Mouse (Mus musculus) megakaryocyte, adult 5-6 weeks (primary cell): ENCODE data around the gene Trp53i11. TPM values are rescaled to one million over a fixed set of nuclear protein-coding genes. Genes with fewer than 3 reads are reported as not detected.

ENCODE experiments used
- ATAC-seq: 2 replicates; pipeline ENCODE4 v1.8.0; 2016; ENCODE audit warnings: mild to moderate bottlenecking, inconsistent platforms; ENCODE audit not compliant: poor library complexity, severe bottlenecking
- total RNA-seq, 2 experiments: library from RNA; stranded (forward) in 1 of 2; stranded (reverse) in 1 of 2; fragments of 153-499, 151-499 nt in 1 of 2; fragments of 221-1000, 200-1000 nt in 1 of 2; gene quantifications; 2 replicates each; pipeline versions ENCODE4 v1.2.3 to v1.2.4; 2015 to 2017

Trp53i11 gene
- total RNA-seq (2015) (2.2 and 4.5 TPM in 2 replicates), total RNA-seq (2017) (2.8 TPM in 2 replicates)

DNA sequence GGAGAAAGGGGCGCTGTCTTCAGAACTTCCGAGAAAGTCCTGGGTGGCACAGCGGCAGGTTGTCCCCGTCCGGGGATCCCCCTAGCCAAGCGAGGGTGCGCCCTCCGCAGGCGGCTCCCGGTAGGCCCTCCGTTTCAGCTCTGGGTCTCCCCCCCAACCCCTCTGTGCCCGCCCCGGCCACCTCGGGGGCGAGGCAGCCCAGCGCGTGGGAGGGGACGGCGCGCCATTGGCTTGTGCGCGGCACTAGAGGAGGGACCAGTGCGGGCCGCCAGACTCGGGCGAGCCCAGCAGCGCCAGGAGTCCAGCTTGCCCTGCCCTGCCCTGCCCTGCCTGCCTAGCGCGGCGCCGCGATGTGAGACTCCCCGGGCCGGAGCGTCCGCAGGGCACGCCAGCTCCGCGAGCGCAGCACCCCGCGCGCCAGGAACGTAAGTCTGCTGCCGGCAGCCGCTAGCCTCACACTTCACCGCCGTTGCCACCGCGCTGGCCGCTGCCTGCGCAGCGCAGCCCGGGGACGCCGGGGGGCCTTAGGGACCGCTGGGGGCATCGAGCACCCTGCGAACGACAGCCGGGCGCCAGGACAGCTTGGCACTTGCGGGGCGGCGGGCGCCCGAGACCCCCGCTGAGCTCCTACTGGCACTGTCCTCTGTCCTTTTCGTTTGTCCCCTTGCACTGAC lies at the start of gene Trp53i11:
Gene Trp53i11, plus strand, starts transcription at position 226 of the 674 bp plus-strand sequence.
- ATAC-seq, result peak; percentile 76

DNA sequence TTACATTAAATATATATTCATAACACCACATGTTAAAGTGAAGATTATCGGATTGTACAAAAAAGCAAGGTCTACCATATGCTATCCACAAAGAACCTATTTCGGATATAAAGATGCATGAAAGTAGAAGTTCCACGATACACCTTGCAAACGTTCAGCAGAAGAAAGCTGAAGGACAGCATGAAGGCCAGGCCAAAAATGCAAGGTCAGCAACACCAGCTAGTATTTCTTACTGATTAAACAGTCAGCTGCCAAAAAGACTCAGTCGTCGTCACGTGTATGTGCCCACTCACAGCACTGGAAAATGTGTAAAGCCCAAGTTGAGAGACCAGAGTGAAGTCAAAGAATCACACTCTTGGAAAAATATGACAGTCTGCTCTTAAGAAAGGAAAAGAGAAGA lies 47.9 kb upstream of the Trp53i11 start:
- no peak for ATAC-seq

DNA sequence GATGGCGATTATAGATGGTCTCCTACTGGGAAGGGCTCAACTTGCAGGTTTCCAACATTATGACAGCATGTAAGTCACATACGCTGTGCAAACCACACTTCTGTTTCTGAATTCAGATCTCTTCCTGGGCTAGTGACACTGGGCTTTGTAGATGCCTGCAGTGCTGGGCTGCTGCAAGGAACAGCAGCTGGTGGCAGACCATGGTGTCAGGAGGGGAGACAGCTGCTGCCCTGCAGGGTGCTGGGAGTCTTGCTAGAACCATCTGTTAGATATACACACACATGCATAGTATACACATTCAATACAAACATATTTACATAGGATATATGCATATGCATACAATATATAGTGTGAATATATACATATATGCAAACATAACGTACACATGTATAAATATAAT lies 46.0 kb upstream of the Trp53i11 start:
- no peak for ATAC-seq

DNA sequence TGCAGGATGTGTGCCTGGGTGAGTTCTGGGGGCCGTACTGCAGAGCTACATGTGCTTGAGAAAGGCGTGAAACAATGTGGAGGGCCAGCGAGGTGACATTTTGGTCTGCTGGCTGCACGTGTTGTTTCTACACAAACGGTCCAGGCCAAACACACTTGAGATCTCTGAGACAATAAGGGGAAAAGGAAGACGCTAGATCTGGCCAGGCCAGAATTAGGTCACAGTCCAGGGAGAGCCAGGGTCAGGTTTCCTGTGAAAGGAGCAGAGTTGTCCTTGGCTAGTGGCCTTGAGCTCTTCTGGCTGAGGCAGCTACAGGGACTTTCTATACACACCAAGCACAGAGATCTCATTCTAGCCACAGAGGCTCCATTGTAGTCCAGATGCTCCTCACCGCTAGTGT lies 44.7 kb upstream of the Trp53i11 start:
- ATAC-seq, result no peak

DNA sequence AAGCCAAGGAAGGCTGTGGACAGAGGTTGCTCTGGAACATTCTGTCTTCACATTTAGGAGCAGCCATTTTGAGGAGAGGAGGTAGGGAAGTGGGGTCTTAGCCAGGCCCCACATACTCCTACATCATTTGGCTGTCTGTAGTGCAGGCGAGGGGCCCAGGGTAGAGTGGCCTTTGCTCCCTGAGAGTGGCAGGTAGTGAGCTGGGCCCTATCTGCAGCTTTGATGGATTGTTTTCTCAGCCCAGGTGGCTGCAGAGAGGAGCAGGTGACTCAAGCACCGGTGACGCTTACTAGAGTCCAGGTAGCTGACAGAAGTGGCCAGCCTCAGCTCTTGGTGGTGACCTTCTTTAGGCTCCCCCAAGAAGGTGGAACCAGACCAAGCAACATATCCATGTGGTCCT lies 43.2 kb upstream of the Trp53i11 start:
- ATAC-seq, result no peak

DNA sequence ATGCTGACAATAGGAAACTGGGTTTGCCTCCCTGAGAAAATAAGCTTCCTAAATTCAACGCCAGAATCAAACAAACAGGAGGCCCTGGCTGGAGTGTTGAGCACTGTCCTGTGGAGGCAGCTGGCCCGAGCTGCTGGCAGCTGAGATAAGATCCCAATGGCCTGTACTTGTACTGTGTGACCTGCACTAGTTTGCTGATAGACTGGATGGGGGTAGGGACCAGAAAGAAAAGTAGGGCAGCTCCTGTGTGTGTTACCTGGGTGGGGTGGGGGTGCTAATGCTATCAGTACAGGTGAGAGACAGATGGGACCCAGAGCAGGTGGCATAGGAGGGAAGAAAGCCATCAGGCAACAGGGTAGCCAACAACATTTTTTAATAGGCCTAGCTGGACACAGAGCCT lies 37.3 kb upstream of the Trp53i11 start:
- no peak for ATAC-seq

DNA sequence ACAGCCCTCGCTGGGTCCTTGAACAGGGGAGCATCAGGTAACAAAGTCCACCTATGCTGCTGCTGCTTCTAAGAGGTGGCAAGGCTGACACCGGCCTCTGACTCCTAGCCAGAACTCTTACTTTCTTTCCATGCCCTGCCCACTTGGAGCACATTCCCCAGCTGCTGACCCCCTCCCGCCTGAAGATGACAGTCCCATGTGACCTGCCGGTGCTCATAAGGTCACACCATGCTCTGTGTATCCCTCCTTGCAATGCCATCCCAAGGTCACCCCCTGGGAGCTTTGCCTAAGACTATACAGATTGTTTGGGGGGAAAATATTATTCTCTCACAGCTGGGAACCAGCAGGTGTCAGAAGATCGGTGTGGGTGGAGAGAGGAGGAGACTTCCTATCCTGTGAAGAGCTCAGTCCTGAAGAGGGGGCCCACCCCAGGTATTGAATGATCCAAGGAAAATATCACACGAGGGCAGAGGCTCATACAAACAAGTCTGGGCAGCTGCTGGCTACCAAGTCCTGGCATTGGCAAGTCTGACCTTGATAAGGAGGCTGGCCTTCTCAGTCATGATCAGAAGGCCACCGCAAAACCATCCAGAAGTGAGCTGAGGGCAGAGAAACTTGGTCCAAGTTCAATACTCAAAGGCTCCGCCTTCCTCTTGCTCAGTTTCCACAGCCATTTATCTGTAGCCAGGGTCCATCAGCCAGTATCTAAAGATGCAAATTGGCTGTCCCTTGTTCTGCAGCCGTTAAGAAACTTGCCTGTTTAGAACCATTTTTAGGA lies 36.5 kb upstream of the Trp53i11 start:
- ATAC-seq, result no peak

DNA sequence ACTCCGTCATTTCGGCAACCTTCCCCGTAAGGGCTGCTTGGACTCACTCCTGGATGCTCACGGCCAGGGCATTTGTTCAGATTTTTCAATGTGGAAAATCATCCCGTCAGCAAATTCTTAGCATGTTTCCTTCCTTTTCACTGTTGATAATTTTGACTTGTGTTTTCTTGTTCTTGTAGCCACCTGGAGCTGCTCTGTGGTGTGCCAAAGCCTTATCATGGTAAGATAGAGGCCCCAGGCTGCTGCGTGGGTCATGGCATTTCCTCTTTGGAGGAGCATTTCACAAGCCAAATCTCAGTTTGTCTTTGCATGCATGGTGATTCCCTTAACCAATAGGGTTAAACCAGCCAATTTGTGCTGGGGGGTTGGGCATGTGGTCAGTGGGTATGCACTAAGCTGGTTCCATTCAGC lies 35.2 kb upstream of the Trp53i11 start:
- no peak for ATAC-seq

DNA sequence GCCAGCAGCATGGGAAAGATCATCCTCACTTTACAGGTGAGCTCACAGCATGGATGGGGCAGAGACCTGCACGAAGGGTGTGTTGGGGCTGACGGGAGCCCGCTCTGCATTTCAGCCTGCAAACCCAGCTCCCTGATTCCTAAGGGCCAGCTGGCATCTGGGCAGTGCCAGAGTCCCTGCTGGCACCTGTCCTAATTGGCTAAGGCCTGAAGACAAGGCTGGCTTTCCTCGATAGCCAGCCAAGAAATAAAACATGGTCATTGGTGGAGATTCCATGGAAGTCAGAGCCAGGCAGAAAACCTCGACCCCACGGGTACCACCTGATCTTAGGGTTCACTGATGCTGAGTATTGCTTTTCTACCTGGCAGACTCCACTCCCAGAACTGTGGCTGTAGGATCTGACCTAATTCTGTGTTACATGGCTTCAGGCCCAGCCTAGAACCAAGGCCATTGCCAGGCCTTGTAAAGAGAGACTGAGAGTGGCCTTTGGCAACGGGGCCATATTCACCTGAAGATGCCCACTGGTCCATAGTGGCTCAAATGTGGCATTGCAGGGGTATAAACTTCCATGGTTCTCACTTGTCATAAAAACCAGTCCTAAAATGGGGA lies 34.4 kb upstream of the Trp53i11 start:
- no peak for ATAC-seq

DNA sequence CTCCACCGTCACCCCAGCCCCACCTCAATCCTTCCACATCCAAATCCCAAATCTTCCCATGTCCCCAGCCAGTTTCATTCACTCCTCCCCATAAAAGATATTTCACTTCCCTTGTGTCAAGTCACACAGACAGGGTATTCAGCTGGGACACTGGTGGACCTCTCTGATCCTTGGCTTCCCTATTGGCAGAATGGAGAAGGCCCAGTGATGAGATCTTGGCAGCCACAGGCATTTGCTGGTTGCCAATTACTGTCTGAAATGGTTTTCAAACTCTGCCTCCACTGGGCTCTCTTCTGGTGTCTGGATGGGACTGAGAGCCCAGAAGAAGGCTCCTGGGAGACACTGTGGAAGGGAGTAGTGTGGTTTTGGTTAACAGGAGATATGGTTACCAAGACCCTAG lies 33.5 kb upstream of the Trp53i11 start:
- no peak for ATAC-seq

DNA sequence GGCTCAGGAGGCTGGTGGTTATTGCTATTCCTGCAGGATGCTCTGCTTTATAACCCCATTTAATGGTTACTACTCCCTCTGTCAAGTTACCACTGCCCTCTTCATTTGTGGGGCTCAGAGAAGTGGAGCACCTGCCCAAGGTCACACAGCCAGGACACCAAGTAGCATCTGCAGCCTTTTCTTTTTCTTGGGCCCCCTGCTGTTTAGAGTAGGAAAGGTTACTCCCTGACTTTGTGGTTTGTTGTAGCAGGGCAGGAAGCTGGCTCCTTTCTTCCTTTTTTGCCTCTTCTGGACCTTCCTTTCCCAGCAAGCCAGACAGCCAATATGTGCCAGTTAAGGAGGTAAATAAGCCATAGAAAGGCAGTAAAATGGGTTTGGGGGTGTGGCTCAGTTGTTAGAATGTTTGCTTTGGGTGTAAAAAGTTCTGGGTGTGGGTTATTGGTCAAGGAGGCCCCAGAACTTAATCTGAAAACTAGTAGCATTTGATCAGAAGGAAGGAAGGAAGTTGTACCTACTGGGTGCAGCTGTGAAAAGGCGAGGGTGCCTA lies 32.8 kb upstream of the Trp53i11 start:
- peak; percentile 27; the same call in 1 of the 2 replicates for ATAC-seq

DNA sequence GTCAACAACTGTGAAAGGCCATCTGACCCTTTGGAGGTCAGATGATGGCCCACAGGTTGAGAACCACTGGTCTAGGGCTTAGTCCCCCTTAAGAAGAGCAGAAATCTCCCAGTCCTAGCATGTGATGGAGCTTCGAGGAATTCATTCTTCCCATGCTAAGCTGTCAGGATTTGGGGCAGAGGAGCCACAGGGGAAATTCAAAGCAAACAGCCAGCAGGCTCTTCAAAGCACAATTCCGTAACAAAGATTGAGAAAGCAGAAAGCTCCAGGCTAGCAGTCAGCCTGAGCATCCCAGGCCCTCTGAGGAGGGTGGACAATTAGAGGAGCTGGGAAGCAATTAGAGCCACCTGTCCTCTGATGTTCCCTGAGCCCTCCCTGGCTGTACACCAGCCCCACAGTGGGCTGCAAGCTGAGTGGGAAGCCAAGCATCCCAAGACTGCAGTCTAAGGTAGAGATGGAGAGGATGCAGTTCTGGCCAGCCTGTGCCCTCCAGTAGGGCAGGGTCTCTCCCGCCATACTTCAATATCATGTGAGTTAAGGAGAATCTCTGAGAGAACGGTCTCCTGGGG lies 26.8 kb upstream of the Trp53i11 start:
- no peak for ATAC-seq

DNA sequence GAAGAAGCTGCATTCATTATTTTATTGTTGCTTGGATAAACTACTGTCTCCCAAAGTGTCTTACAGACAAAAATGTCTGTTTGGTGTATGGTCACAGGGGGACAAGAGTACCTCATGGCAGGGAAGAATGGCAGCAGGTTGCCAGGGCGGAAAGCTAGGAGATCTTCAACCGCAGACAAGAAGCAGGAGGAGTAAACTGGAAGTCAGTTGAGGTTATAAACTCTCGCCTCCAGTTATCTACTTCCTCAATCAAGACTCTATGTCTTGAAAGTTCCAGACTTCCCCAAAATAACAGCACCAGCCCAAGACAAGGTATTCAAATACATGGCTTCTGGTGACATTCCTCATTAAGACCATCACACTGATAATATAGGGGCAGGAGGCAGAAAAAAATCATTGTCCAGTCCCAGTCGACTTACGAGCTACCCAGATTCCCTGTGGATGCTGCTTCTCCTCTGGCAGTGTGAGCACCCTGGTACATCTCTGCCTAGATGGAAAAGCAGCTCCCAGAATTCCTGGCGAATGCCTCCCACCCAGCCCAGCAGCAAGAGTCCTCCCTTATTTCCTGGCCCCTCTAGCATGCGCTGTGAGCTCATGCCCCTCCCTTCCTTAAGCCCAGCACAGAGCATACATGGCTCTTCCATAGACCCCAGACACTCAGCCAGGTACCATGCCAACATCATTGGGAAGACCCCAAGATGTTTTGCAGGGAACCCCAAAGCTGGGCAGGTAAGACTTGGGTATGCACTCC lies 25.3 kb upstream of the Trp53i11 start:
- peak; percentile 82 for ATAC-seq

DNA sequence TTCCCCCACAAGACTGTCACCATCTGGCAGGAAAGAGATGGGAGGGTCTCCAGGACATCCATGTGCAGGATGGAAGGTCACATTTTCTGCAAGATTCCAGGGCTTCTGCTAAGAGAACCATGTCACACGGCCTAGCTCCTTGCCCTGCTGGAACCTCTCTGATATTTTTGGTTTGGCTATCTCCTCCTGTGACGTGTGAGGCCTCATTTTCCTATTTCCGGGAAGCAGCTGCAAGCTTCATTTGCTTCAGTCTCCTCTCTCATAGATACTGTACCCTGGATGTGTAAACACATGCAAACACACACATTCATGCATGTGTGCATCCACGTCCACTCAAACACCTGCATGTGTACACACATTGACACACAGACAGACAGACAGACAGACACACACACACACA lies 24.6 kb upstream of the Trp53i11 start:
- no peak for ATAC-seq

DNA sequence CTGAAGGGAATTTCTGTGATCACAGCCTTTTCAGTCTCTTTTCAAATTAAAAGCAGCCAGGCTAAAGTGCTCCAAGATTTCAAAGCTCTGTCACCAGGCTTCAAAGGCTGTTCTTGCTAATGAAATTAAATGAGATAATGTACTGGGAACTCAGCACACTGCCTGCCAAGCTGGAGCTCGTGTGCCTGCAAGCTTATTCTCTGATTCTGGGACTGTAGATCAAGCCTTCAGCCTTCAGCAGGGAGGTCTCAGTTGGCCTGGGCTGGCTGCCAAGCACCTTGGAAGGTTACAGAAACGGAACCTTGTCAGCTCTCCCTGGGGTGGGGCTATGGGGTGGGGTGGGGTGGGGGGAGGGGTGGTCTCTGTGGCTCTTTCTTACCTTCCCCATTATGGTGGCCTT lies 24.0 kb upstream of the Trp53i11 start:
- no peak for ATAC-seq

DNA sequence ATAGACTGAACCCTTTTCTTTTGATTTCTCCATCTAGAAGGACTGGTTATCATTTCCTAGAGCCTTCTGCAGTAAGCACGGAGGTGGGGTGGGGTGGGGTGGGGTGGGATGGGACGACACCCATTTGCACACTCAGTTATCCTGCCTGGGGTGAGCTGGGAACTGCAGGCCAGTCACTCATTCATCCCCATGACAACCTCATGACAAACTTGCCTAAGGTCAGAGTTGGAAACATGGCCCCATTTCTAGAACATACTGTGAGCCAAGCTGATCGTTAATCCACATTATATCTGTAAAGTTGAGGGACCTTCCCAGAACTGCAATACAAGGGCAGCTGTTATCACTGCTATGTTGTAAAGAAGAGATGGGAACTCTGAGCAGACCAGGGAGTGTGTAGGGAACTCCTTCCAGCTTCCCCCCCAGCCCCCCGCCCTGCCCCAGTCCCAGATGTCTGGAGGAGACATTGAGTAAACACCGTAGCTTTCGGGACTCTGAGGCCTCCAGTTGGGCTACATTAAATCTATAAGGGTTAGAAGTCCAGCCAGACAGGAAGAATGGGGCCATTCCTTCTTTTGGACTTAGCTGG lies 23.5 kb upstream of the Trp53i11 start:
- no peak for ATAC-seq

DNA sequence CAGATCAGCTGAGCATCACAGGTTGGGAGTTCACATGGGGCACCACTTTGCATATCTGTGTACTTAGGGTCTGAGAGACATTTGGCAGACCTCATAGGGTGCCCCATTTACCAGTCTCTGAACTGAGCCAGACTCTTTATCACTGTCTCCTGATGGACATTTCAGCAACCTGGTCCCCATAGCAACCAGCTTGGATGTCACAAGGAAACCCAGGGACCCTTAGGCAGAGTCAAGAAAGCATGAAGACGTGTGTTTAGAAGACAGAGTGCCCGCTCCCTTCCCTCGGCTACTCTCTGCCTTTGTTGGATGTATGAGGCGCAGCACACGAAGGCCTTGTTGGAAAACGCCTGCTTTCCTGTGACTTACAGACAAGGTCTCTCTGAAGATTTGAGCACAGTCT lies 21.1 kb upstream of the Trp53i11 start:
- no peak for ATAC-seq

DNA sequence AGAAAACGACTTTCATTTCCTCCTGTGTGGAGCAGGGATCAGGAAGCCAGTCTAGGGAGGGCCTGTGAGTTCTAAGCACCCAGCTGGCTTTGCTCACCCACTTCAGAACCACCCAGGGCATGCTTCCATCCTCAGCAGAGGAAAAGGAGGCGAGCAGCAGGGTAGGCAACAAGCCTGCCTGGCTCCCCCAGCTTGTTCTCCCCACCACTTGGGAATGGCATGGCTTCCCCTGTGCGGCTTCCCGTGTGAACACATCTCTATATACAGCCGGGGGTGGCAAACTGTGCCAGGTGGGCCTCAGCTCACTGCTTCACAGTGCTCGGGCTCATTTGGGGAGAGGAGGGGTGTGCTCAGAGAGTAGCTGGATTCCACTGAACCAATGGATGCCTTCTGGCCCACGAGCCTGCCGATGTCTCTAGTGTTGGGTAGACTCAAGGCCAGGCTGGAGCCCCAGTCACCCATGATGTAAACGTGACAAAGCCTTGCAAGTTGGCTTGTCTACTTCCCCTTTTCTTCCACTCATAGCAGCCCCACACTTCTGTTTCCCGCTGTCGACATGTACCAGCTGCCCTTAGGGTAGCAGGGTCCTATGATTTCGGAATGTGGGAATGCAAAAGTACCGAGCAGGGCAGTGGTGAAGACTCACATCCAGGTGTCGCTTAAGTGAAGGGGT lies 20.5 kb upstream of the Trp53i11 start:
- peak; percentile 87 for ATAC-seq

DNA sequence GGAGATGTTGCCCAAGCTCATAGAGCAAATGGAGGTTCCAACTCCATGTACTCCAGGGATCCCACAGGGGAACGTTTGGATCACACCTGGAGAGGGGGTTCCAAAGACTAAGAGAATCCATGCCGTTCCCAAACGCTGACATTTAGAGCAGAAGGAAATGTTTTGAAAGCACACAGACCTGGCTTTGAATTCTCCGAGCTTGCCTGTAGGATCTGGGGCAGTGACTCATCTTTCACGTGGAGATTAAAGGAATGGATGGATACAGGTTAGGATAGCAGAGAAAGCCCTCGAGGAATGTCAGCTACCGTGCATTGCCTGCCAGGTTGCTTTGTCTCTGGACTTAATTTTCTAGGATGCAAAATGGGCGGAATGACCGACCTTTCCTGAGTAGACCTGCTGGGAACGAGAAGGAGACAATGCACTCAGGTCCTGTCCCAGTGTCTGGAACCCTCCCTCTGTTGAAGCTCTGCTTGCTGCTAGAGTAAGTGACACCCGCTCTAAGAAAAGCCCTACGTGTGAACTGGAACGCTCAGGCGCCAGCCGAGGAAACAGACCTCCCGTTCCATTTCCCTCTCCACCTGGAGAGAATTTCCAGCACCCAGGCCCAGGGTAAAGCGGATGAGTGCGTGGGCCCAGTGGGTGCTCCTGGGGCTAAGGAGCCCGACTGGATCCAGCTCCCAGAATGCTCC lies 17.0 kb upstream of the Trp53i11 start:
- ATAC-seq, result no peak
